Mouse (Mus musculus) testis, adult 2 months (tissue): ENCODE results near the gene Fgr.

Source experiments
- CTCF ChIP-seq: fragments of 200-500 bp; IDR thresholded peaks from 2 replicates; pipeline ENCODE4 v1.5.1; 2012; ENCODE audit warnings: low read depth, mild to moderate bottlenecking, inconsistent platforms, low read length, moderate library complexity; ENCODE audit not compliant: control insufficient read depth, insufficient read depth, insufficient replicate concordance
- POLR2A ChIP-seq: fragments of 200-500 bp; IDR thresholded peaks from 2 replicates; pipeline ENCODE4 v1.6.1; 2012; ENCODE audit warnings: low read depth, mild to moderate bottlenecking, inconsistent platforms, low read length, moderate library complexity; ENCODE audit not compliant: control insufficient read depth

DNA sequence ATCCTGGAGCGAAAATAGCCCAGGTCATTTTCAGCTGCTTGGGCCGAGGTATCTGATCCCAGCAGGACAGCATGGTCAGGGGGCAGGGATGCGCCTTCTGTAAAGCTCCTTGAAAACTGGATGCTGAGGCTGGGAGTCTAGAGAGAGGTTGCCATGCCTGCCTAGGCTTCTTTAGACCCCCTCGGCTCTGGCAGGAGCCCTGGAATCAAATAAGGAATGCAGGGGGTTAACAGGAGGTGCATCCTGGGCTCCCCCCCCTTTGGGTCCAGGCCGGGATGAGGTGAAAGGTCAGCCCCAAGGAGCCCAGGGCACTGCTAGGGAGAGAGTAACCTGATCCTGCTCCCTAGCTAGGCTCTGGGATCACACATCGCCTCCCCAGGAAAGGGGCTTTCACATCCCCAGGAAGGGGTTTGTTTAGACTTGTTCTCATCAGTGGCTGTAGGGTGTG lies 70.8 kb downstream of the Fgr start:
- TF ChIP-seq CTCF (no peak), POLR2A (no peak)
